Mouse (Mus musculus): ENCODE results near the gene Tagln2.

Gene Tagln2

DNA sequence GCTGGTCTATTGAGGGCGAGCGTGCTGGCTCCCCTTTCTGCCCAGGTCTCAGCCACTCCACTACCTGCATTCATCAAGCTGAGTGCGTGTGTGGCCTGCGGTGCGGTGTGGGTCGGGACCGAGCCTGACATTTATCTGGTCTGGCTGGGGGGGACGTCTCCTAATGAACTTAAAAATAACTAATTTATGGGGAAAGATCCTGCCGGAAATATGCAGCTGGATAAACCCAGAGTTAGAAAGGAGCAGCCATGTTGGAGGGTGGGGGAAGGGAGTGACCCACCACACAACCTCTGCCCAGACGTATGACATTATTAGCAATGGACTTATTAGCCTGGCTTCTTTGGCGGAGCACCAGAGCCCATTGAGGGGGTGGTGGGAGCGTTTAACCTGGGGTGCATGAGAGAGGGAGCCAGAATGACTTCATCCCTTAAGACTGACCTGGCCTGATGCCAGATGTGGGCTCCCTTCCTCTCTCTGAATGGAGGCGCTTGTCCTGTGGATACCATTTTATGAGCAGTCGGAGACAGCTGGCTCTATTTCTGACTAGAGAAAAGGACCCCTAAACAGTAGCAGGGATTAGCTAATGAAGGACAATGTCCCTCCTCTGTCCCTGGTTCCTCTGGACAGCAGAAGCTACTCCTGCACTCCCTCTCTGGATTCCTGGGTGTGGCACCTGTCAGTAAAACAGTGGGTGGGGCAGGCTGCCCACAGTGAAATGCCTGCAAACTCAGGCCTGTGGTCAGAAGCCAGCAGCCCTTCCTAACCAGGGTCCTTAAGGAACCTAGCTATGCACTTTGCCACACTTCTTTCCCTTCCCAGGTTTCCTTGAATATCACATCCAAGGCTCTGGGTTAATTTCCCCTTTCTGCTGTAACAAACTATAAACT, 3.5 kb downstream of the Tagln2 start:
- DNase-seq (ENCODE audit: low spot score in 2 of 2), result no peak

- no peak for DNase-seq (ENCODE audit: low spot score in 2 of 2)
These were observed 4.9 kb downstream of the Tagln2 start for GRCm38 (mm10) chr1:172504756-172505155.

- no peak for DNase-seq (ENCODE audit: low spot score in 2 of 2)
These were observed 7.2 kb downstream of the Tagln2 start for GRCm38 (mm10) chr1:172507001-172507400.

DNA sequence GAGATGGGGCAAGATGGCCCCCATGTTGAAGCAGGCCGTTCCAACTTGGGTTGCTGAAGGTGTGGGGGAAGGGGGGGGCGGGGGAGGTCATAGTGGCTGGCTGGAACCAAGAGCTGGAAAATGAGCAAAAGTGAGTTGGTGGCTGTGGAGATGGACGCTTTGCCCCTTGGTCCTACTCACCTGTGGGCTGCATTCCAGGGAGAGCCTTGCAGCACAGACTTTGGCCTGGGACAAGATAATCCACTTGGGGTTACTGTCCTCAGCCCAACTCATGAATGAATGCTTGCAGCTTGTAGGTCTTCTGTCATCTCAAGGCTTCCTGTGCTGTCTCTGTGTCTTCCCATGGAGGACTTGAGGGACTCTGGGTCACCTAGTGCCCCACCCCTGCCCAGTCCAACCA, 7.9 kb downstream of the Tagln2 start:
- DNase-seq (ENCODE audit: low spot score in 2 of 2), result no peak

DNA sequence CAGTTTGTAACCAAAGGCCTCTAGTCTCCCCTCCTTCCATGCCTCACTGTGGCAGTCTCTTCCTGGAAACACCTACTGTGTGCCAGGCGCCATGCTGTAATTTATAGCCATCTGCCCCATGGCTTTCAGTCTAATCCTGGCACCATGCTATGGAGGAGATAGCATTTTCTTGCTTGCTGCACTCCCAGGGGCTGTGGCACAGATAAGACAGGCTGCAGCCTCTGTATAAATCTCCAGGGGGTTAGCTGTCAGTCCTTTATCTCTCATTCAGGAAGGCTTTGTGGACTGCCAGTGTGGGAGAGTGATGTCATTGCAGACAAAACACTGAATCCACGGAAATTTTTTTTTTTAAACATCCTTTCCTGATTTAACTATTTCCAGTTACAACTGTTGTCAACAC, 8.3 kb downstream of the Tagln2 start:
- DNase-seq (ENCODE audit: low spot score in 2 of 2), result no peak

GRCm38 (mm10) chr1:172509235-172509634, 9.4 kb downstream of the Tagln2 start:
- DNase-seq (ENCODE audit: low spot score in 2 of 2), result no peak

- DNase-seq (ENCODE audit: low spot score in 2 of 2), result no peak
These were observed 10.1 kb downstream of the Tagln2 start for GRCm38 (mm10) chr1:172509983-172510382.

DNA sequence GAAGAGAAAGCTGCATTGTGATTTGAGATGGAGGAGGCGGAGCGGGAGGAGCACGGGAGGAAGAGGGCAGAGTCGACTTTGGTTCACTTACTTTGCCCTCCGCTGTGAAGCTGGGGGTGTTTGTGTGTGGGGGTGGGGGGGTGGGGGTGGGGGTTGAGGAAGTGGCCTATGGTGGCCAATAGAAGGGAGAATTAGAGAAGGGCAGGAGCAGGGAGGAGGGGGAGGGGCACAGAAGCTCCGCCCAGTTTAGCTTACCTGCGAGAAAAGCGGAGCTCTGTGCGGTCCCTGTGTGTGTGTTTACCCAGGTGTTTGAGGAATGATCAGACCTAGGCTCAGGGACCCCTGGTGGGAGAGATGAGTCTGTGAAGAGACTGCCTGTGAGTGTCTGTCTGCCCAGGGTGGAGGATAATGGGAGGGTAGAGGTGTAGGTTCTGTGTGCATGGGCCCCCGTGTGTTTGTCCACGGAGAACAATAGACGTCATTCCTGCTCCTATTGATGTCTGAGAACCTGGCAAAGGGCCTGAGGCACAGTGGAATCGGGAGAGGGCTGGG, 10.7 kb downstream of the Tagln2 start:
- DNase-seq (ENCODE audit: low spot score in 2 of 2), result no peak

- DNase-seq (ENCODE audit: low spot score in 2 of 2), result peak; percentile 67 to 69
These were observed 13.1 kb downstream of the Tagln2 start for GRCm38 (mm10) chr1:172512962-172513361.

DNA sequence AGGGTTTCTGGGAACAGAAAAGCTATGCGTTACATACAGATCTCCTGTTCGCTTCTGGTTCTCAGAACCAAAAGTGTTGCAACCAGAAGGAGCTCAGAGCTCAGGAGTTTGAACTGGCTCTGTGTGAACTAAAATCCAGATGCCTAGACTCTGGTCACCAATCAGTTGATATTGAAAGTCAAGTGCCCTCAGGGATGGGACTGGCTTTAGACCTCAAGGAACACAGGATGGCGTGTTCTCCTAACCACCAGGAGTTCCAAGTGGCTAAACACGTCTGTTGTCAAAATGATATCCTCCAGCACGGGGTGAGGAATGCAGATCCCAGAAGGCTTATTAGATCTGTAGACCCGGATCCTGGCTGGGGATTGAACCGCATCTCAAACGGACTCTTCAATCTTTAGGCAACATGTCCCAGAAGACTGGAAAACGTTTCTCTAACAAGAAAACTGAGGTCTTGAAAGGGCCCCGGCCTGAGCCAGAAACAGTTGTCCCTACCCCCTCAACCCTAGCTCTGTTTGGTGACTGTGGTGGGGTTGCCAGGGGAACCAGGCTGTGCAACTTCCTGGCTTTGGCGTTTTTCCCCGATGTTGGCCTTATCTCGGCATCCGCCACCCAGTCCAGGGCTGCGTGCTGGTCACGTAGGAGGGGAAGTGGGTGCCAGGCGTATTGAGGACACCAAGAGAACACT, 13.8 kb downstream of the Tagln2 start:
- DNase-seq (ENCODE audit: low spot score in 2 of 2), result peak; percentile 55 to 61

GRCm38 (mm10) chr1:172514213-172514529, 14.3 kb downstream of the Tagln2 start:
- no peak for DNase-seq (ENCODE audit: low spot score in 2 of 2)

DNA sequence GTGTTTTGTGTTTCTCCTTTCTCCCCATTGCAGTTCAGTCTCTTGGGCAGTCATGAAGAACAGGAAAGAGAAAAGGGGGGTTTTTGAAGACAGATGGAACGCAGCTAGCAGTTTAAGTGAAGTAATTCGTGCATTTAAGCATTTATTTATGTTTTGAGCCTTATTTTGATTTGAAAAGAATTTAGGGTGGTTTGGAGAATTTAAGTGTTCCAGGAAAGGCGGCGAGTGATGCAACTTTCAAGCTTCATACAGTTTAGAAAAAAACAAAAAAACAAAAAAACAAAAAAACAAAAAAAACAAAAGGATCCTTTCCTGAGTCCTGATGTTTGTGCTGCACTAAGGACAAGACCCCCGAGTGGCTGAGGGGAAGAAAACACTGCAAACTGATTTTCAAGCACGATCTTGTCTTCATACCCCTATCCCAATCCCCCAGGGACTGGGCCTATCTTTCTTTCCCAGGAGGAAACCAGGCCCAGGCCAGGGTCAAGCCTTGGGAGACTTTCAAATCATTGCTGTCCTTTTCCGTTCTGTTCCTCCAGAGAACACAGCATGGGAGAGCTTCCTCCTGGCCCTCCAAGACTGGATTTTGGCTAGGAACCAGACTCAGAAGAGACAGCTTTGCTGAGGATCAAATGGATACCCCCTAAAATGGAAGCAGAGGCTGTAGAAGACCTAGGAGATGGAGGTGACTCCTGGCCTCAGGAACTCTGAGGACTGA, 14.9 kb downstream of the Tagln2 start:
- no peak for DNase-seq (ENCODE audit: low spot score in 2 of 2)

- no peak for DNase-seq (ENCODE audit: low spot score in 2 of 2)
These were observed 15.5 kb downstream of the Tagln2 start for GRCm38 (mm10) chr1:172515396-172515795.

DNA sequence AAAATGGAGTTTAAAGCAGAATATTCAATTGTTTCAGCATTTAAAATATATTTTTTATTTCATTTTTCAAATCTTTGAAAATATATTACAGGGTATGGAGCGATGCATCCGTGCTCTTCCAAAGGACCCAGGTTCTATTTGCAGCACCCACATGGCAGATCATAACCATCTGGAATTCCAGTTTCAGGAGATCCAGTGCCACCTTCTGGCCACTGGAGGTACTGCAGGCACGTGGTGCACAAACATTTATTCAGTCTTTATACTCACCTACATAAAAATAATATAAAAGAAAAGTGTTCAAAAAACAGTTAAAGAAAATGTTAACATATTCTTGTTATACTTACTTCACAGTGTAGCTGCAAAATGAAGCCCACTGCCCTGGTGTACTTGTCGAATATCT, 18.2 kb downstream of the Tagln2 start:
- no peak for DNase-seq (ENCODE audit: low spot score in 2 of 2)

DNA sequence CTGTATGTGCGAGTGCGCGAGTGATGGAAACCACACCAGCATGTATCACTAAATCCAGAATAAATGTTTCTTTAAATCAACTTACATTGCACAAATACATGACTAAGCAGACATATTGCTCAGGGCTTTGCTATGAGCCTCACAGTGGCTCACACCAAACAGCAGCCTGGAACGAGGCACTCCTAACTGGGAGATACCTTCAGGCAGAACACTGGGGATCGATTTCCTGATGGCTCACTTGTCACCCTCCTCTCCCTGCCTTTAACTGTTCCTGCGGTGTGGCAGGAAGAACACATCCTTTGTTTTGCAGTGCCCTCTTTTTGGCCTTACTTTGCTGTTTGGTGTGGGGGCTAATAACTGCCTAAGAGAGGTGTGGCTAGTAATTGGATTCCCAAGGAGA, 19.8 kb downstream of the Tagln2 start:
- DNase-seq (ENCODE audit: low spot score in 2 of 2), result no peak

GRCm38 (mm10) chr1:172520576-172521440, 21.0 kb downstream of the Tagln2 start, which contains the start of gene Cfap45:
Cfap45 (plus strand) TSS chr1:172520801.
- DNase-seq (ENCODE audit: low spot score in 2 of 2), result peak; percentile 87 to 90

- no peak for DNase-seq (ENCODE audit: low spot score in 2 of 2)
These were observed 22.7 kb downstream of the Tagln2 start for GRCm38 (mm10) chr1:172522524-172522923.

DNA sequence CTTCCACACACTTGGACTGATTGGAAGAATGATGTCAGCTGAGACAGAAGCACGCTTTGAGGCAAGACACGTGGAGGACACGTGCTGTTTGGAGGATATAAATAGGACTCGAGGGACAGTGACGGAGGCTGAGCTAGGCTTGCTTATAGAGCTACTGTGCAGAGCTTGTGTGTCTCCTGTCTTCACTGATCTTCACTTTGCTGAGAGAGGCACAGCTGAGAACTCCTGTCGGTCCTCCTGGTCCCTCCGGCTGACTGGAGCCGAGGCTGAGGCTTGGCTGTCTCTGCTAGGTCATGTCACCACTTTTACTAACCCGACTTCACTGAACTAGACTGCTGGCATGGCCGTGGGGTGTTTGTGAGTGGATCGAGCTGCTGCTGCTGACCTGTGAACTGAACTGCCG, 23.9 kb downstream of the Tagln2 start:
- DNase-seq (ENCODE audit: low spot score in 2 of 2), result no peak

- DNase-seq (ENCODE audit: low spot score in 2 of 2), result no peak
These were observed 25.3 kb downstream of the Tagln2 start for GRCm38 (mm10) chr1:172525027-172525764.

DNA sequence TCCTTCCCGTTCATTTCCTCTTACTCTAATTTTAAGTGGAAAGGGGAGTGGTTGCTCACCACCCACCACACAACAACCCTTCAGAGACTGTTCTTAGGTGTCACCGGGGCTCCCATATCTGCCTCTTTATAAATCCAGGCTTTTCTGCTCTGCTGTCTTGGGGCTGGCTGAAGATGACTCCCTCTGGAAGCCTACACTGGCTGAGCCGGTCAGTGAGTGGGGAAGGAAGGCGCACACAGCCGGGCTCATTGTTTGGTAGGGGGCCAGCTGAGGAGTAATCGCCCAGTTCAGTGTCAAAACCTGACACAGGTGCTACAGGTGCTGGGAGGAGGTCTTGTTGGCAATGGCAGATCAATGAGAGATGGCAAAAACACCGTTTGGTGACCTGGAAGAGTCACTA, 26.1 kb downstream of the Tagln2 start:
- no peak for DNase-seq (ENCODE audit: low spot score in 2 of 2)

Measured in thymus, postnatal 10 days (tissue).